Mouse (Mus musculus): ENCODE results near the gene Tmem201. TPM values are rescaled to one million over a fixed set of nuclear protein-coding genes. Genes with fewer than 3 reads are reported as not detected.
A peak's percentile ranks its signal among the peaks of the same experiment; 100 is the strongest.
"Not testable (repeated sequence)": the region's sequence is repeated elsewhere in the genome, so short reads cannot be mapped to it uniquely, and the experiment has no call there.

Gene Tmem201
- total RNA-seq, 2 experiments from 2014 or later: 82.7 to 83.9 TPM

DNA sequence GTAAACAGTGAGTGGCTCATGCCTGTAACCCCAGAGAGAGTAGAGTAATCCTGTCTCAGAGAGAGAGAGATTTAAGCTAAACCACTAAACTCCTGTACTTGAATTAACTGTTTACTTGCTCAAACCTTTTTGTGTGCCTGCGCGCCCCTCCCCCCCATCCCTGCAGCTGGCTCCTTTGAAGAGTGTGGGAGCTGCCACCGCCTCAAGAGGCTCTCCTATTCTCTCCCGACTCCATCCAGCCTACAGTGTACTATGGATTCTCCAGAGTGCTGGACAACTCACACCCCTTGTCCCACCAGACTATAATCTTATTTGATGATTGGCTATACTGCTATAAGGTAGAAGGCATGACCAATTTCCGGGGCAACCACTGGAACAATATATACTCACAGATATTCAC lies 12.8 kb upstream of the Tmem201 start:
- intact Hi-C loops (cut with DNase I): loop anchor here (5.0 kb wide), 1 partner anchor 227 kb away; no protein-coding TSS in a partner anchor
- no peak for DNase-seq

GRCm38 (mm10) chr4:149749663-149750015 lies 11.8 kb upstream of the Tmem201 start:
- intact Hi-C loops (cut with DNase I): loop anchor here (5.0 kb wide), 1 partner anchor 228 kb away; no protein-coding TSS in a partner anchor
- DNase-seq: not testable (repeated sequence)

DNA sequence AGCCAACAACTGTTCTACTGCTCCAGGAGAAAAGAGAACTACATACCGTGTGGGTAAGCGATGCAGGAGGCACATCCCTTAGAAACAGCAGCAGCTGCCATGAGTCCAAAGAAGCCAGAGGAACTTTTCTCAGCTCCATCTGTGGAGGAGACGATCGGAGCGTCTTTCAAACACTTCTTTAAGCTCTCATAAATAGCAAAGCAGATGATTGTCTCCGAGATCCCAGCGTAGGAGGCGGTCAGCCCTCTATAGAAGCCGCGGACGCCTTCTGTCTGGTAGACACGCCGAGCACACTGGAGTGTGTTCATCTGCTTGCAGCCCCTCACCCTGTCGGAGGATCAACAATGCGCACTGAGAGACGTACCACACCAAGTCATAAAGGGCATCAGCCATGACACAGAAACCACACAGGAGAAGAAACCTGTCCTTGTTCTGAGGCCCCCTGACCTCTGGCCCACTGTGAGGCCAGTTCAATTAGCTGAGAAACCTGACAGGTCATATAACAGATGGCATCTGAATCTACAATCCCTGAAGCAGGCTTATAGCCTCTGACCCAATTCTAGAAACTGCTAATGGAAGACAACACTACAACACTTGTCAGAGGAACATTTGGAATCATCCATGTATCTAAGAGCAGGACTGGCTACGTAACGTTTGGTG lies 11.3 kb upstream of the Tmem201 start:
- intact Hi-C loops (cut with DNase I): no loop called here
- DNase-seq: no peak

DNA sequence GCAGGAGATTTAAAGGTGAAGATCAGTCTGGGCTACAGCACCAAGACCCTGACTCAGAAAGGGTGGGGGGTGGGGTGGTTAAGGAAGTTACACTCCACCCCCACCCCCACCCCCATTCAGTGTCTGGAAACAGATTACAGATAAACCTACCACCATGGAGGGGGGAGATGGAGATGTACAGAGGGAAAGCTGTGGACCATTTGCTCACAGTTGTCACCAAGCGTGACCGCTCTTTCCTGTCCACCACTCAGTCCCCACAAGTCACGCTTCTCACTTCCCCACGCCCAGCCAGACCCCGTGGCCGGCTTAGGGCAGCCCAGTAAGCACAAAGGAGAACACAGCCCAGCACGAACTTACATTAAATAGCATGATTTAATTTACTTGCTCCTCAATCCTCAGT lies 6.3 kb upstream of the Tmem201 start:
- no peak for DNase-seq
- intact Hi-C loops (cut with DNase I): no loop called here

DNA sequence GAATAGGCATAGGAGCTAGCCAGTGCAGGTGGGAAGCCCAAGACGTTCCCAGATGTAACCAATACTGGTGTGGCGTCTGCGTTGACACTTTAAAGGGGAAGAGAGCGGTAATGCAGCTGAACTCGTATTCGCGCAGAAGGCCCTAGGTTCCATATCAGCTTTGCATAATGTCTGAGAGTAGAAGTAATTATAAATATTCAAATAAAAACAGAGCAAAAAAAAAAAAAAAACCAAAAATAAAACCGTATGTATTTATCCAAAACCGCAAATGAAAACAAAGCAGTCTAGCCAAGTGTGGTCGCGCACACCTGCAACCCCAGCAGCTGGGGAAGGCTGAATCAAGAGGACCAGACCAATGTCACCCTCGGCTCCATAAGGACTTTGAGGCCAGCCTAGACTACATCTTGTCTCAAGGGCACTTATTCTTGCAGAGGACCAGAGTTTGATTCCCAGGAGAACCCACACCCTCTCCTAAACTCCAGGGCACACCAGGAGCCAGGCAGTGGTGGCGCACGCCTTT lies 4.2 kb upstream of the Tmem201 start:
- DNase-seq: no peak
- intact Hi-C loops (cut with DNase I): no loop called here

DNA sequence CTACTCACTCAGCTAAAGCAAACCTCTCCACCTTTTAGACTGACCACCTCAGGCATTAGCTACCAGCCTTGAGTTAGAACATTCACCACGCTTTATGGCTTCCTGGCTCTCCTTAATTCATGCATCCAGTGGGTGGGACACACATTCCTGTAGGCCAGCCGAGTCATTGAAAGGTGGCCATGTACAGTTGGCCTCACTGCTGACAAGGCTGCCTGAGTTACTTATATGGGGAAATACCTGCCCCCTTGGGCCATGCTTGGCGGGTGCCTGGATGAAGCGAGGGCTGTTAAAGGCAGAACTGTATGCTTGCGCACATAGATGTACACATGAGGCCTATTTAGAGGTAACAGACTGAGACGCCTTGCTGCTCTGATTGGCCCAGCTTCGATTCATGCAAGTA lies 2.5 kb upstream of the Tmem201 start:
- no peak for DNase-seq
- intact Hi-C loops (cut with DNase I): no loop called here

DNA sequence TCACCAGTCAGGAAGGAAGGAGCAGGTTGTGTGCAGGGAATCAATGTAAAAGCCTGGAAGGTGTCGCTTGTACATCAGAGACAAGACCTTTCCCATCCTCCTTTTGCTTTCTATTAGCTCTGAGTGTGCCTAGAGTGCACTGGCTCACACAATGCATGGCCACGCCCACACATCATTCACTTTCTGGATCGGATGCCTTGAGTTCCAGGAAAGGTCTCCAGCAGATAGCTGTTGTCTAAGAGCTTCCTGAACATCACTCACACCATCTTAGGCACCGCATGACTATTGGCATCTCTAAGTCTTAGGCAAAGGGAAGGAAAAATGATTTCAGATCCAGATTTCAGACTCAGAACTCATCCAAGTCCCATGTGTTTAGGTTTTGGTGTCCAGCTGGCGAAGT lies 1.6 kb upstream of the Tmem201 start:
- intact Hi-C loops (cut with DNase I): loop anchor here (2.0 kb wide), 1 partner anchor 15 kb away; no protein-coding TSS in a partner anchor

DNA sequence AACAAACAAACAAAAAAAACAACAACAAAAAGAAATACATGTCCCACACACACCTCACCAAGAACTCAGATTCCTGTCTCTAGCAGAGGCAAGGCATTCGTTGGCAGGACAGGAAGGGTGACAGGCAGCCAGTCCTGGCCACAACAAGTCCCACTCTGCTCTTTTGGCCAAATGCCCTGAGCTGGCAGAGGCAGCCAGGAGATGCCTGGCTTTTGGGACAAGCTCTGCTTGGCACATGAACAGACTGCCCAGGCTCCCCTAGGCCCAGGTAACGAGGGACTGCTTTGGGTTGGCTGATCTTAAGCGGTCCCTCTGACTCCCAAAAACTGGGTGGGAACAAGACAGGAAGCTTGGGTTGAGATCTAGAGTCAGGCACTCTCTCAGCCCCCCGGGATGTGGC lies 1.3 kb downstream of the Tmem201 start:
- intact Hi-C loops (cut with DNase I): no loop called here
- peak; percentile 78 to 89 for DNase-seq

More for the DNA sequence above, 1.6 kb upstream of the Tmem201 start:
- no peak for DNase-seq

DNA sequence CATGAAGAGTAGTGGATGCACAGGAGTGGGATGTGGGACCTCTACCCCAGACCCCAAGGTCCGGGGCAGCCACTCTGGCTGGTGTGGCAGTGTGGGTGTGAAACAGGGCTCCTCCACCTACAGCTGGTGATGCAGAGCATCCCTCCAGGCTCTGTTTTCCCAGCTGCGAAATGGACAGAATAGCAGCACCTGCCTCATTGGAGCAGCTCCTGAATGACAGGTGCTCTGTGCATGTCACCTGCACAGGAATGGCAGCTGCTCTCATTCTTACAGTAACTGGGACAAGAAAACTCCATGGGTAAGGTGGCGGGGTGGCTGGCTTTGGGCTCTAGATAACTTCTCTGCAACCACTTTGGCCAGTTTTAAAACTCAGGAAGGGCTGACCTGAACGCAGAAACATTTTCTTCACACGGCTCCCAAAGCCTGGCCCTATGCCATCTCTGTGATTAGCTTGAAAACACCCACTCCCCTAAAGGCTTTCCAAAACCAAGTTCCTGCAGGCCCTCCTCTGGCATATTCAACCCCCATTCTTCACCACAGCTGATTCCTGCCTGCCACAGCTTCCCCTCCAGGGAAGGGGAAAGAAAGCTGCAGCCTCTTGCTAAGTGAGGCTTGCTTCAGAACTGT lies 2.1 kb downstream of the Tmem201 start:
- intact Hi-C loops (cut with DNase I): no loop called here
- DNase-seq: peak in 1 of 2 experiments; percentile 15

DNA sequence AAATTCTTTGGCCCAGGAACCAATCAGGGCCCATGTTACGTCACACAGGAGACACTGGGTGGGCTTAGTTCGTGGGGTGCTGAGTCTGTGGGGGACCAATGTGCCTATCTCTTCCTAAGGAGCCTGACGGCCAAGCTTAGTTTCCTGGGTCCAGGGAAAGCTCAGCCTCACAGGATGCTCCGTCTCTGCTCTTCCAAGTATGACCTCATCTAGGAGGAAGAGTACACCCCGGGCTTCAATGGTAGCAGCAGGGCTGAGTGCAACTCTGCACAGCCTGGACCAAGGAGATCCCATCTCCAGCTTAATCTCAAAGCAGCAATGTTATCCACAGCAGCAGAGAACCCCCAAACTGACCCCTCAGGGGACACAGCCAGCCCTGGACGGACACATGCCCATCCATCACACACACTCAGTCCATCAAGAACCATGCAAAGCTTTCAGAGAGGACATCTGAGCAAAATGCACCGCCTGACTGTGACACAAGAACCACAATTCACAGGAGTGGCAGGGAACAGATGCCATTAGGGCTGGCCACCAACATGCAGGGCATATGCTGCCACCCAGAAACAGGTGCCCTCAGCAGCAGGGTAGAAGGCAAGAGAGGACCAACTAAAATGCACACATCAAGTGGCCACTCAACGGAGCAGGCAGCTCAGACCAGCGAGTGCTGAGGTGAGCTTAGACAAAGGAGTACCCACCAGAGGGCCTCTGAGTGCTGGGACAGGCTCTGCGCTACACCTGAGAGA lies 2.9 kb downstream of the Tmem201 start:
- intact Hi-C loops (cut with DNase I): no loop called here
- DNase-seq: peak in 1 of 2 experiments; percentile 6

- intact Hi-C loops (cut with DNase I): no loop called here
- no peak for DNase-seq
Observed at GRCm38 (mm10) chr4:149734246-149734645, 3.6 kb downstream of the Tmem201 start.

DNA sequence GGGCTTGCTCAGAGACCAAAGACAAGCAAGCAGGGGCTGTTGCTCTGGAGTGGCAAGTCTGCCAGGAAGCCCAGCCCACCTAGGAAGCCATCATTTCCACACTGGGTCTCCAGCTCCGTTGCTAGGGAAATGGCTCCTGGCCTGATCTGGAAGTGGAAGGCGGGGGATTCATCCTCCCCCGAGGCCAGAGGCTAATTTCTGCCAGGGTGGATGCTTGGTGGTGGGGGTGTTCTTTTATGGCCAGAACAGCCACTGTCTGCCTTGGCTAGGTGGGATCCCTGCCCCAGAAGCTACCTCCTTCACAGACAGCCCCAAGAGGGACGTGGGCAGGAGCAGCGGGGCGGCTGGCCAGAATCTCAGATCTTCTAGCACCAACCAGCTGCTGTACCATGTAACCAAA lies 4.1 kb downstream of the Tmem201 start:
- intact Hi-C loops (cut with DNase I): no loop called here
- DNase-seq: peak; percentile 36 to 46

DNA sequence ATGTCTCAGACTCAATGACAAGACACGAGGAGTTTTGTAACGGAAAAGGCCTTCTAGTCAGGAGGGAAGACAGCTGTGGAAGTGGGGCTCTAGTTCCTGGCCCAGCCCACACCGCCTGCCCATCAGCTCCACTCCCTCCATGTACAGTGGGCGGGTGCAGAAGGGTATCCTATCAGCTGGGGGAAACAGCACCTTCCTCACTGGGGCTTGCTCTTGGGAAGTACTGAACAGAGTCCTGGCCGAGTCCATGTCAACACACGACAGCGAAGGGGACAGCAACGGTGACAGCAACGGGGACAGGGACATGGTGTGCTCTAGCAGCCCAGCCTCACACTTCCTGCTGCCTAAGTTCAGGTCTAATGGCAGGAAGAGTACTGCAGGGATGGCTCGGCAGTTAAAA lies 5.0 kb downstream of the Tmem201 start:
- DNase-seq: peak; percentile 48 to 56
- intact Hi-C loops (cut with DNase I): no loop called here

- intact Hi-C loops (cut with DNase I): no loop called here
- DNase-seq: no peak
Observed at GRCm38 (mm10) chr4:149732313-149732712, 5.5 kb downstream of the Tmem201 start.

GRCm38 (mm10) chr4:149730827-149731226 lies 7.0 kb downstream of the Tmem201 start:
- no peak for DNase-seq
- intact Hi-C loops (cut with DNase I): no loop called here

- intact Hi-C loops (cut with DNase I): no loop called here
- DNase-seq: peak; percentile 32 to 51
Observed at GRCm38 (mm10) chr4:149728810-149729209, 9.0 kb downstream of the Tmem201 start.

DNA sequence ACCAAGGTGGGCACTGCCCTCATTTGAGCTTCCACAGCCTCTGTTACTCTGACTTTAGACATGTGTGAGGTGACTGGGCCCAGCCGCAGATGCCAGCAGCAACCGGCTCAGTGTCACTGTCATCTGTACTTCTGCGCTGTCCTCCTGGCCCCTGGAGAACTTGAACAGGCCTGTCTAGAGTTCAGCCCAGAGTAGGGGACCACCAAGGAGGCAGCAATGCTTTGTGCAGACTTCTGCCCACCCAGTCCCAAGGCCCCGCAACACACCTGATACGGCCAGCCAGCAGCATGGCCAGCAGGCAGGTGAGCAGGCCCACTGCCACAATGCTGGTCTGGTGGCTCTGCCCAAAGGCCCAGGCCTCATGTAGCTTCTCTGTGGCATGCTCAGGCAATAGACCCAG lies 10.2 kb downstream of the Tmem201 start:
- no peak for DNase-seq
- intact Hi-C loops (cut with DNase I): no loop called here

DNA sequence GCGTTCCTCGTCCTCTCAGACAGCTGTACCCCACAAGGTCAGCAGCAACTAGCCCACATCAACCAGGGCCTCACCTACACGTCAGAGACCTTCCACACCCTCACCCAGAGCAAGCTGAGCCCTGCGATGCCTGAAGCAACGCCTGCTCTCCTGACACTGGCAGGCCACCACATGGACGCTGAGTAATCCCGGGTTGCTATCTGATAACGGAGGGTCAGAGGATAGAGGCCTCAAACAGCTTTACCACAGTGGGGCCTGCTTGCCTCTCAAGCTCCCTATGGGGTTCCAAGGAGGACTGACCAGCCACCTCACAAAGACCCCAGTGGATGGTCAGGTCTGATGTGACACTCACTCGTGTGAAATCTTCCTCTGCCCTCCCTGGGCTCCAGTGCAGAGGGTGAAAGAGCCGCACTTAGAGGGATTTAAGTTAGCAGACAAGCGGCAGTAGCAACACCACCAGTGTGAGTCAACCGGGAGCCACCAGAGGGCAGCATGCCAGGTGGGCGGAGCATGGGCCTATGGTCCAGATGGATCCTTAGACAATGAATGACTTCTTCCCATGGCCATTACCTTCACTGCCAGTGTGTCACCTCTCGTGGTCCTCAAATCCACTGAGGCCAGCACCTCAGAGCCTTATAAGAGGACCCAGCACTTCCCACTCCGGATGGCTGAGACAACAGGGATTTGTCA lies 12.0 kb downstream of the Tmem201 start:
- peak; percentile 84 to 91 for DNase-seq
- intact Hi-C loops (cut with DNase I): loop anchor here (2.0 kb wide), 1 partner anchor 13 kb away; the partner anchor contains the start of gene Tmem201

GRCm38 (mm10) chr4:149724916-149725470 lies 12.9 kb downstream of the Tmem201 start:
- no peak for DNase-seq
- intact Hi-C loops (cut with DNase I): loop anchor here (2.0 kb wide), 1 partner anchor 14 kb away; the partner anchor contains the start of gene Tmem201

Data from heart, postnatal 14 days (tissue).